Mouse (Mus musculus) retina, postnatal 1 day (tissue): ENCODE data around the gene Tmem109.

Experiments used
- DNase-seq: peaks from one replicate; pipeline ENCODE4 v3.0.0-alpha.2; 2012

Tmem109 gene

GRCm38 (mm10) chr19:10880975-10881425, 801 bp downstream of the Tmem109 start:
- no peak for DNase-seq

DNA sequence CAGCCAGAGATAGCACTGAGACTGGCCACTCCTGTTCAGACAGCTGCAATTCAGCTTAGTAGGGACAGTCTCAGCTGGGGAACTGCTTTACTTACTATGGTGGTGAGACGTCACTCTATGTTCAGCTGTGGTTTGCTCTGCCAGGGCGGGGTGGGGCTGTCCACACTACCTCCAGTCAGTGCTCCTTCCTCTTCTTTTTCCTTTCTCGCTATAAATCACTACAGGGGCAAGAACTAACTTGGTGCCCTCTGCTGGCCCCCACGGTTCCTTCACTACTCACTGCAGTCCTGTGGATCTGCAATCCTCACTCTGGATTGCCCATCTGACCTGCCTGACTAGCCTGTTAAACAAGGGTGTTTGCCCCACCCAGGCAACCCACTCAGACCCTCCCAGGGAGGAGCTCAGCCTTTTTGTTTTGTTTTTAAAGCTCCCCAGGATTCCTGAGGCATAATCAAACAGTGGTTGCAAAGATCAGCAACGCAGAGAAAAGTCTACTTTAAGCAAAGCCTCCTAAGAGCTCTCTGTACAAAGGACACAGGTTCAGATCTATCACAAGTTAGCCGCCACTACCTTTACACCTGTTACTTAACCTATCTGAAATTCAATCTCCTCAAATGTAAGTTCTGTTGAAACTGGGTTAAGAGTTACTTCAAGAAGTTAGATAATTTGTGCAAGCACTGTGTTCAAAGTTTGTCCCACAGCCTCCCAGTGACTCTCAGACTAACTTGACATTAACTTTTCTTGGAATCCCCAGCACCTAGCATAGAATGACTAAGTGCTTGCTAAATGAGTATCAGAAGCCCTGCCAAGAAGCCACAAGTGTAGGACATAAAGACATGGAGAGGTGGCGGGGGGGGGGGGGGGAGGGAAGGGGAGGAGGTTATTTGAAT, 1.5 kb downstream of the Tmem109 start:
- DNase-seq = peak; percentile 15

GRCm38 (mm10) chr19:10878201-10878837, 3.5 kb downstream of the Tmem109 start:
- DNase-seq = no peak

- DNase-seq = no peak
Observed at GRCm38 (mm10) chr19:10871328-10871961, 10.4 kb downstream of the Tmem109 start.

DNA sequence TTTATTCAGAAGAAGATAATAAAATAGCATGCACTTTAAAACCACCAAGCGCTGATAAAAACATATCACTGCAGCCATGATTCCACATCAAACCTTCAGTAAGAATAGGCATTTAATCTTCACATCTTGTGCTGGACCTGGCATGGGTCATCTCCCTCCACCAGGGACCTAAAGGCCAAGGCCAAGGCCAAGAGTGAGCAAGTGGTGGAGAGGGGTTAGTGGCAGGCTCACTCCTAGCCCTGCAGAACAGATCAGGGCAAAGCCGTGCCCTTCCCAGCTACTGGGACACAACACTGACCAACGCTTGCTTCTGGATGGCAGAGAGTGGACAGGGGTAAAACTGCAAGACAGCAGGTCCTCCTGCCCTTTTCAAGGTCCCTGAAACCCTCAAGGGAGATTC, 11.1 kb downstream of the Tmem109 start:
- DNase-seq = no peak

DNA sequence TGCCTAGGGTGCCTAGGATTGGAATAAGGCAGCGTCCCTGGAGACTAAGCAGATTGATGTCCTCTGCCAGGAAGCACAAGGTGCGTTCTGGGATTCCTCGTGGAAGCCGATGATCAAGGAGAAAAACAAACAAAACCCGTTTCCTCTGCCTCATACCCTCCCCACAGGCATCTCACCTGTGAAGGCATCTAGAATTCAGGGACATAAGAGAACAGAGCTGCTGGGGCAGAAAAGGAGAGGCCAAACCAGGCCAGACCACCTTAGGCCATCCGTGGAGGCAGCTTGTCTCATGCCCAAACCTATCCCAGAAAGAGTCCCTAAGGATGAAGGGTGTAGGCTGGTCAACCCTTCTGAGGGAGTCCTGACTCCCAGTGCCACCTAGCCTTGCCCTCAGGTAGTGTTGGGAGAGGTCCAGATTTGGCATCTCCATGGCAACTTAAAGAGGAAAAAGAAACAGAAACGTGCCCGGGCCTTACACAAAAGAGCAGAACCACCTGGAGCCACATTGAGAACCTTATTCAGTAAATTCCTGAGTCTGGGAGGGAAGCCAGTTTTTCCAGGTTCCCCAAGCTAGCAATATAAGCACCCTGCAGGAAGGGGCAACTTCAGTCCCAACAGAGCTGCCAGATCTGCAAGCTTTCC, 11.8 kb downstream of the Tmem109 start, which contains the start of gene Tmem132a:
Gene Tmem132a, minus strand, starts transcription at position 55 of the 642 bp plus-strand sequence.
- no peak for DNase-seq

DNA sequence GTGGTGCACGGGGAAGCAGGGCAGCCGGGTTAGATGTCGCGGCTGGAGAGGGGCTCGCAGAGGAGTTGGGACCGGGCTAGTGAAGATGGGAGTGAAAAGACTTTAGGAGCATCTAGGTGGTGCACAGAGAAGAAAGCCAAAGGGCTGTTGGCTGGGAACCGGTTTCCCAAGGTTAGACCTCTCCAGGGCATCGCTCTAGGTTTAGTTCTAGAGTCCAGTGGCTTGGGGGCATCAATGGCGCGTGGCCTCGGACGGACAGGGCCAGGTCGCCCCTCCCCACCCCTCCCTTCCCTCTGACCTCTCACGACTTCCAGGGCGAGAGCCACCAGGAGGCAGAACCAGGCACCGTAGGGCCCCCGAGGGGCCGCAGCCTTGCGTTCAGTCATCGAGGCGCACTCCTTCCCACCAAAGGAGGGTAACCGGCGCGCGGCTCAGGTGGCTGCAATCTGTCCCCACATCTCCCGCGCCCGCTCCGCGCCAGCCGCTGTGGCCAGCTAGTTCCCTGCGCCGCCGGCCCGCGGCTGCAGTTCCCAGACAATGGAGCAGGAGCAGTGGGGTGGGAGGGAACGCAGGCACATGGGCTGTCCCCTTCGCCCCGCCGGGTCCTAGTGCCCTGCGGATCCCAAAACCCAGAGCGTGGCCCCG, 12.4 kb downstream of the Tmem109 start:
- DNase-seq = peak; percentile 92

GRCm38 (mm10) chr19:10868623-10869141, 13.1 kb downstream of the Tmem109 start:
- DNase-seq = peak; percentile 49

- no peak for DNase-seq
Observed at GRCm38 (mm10) chr19:10867946-10868622, 13.7 kb downstream of the Tmem109 start.

DNA sequence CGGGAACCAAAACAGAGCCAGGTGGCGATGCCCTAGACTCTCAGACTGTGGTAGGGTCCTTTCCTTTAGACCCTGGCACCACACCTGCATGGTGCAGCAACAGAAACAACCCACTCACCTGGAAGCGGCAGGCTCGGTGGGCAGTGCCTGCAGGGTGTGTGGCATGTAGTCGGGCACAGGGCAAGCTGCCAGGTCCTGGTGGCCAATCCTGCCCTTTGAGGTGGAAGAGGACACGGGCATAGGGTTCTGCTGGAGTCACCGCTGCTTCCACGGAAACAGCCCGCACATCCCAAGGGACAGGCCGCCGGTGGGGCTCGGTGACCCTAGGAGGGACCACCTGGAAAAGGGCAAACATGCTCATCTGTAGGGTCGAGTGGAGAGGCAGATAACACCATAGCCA, 15.4 kb downstream of the Tmem109 start:
- no peak for DNase-seq

GRCm38 (mm10) chr19:10860072-10860497, 21.7 kb downstream of the Tmem109 start:
- DNase-seq = peak; percentile 21

- peak; percentile 30 for DNase-seq
Observed at GRCm38 (mm10) chr19:10856520-10856919, 25.3 kb downstream of the Tmem109 start.

DNA sequence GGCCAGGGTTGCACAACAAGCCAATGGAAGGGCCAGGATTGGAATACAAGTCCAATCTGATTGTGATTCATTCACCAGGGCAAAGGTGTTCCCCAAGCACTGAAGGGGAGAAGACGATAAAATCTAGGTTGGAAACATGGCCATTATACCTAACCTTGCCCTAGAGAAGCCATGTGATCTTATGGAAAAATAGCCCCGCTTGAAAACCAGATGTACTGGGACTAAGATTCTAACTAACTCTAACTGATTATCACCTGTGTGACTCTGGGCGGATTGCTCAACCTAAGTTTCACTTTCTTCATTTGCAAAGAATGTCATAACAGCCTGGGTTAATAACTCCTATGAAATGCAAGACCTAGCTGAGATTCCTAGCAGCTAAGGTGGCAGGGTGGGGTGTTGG, 26.4 kb downstream of the Tmem109 start:
- DNase-seq = no peak

- peak; percentile 75 for DNase-seq
Observed at GRCm38 (mm10) chr19:10847311-10848087, 34.3 kb downstream of the Tmem109 start.

DNA sequence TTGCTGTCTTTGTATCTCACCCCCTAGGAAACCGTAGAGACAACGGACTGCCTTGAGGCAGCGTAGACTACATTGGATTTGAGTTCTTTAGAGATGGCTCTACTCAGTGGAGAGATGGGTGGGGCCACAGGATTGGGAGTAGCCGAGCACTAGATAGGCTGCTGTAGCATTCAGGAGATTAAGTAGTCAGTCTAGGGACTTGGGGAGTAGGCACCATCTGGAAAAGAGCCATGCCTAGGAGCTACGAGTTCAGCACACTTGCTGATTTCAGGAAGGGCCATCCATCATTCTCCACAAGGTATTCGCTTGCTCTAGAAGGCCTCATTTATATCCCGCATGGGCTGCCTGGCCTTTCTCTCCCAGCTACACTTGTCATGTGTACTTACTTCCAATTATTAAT, 35.7 kb downstream of the Tmem109 start:
- DNase-seq = no peak

GRCm38 (mm10) chr19:10845454-10845853, 36.3 kb downstream of the Tmem109 start:
- DNase-seq = no peak

GRCm38 (mm10) chr19:10844206-10844605, 37.6 kb downstream of the Tmem109 start:
- DNase-seq = no peak

DNA sequence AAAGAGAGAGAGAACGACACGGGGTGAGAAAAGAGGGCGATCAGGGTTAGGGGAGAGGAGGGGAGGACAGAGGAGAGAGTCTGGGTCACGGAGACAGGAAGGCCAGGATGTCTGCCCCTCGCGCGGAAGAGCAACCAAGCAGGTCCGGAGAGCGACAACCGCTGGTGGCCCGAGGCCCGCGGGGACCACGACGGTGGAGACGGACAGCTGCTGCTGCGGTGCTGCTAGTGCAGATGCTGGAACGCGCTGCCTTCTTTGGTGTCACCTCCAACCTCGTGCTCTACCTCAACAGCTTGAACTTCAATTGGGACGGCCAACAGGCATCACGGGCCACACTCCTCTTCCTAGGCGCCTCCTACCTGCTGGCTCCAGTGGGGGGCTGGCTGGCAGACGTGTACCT, 38.9 kb downstream of the Tmem109 start:
- DNase-seq = no peak

DNA sequence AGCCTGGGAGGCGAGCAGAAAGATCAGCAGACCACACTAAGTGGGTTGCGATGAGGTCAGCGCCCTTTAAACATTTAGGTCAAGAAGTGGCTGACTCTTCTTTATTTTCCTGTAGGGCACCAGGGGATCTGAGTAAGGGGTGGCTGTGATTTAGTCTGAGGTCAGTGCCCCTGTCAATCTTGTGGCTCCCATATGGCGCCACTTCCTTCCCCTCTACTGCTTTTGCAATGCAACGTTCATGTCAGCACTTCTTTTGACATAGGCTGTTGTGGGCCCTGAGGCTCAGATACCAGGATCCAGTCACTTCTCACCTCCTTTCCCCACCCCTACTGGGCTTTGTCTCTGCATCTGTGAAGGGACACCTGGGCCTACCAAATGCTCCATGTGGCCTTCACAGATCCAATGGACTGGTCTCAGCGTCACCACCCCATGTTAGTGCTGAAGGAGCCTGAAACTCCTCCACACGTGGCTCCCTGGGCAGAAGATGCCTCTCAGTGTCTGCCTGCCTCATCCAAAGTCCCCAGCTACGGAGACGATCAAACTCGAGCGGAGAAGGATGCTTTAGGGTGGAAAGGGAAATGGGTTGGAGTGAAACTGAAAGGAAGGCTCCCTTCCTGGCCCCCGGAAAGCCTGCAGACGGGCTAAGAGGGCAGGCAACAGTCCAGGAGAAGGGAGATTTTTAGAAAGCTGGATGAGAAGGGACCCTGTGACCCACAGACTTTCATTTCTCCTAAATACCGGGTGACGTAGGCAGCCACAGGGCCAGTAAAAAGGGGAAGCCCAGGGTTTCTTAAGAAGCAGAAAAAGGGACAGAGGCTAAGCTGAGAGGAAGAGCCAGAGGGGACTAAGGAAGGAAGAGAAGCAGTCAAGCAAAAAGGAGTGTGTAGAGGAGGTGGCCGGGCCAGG, 39.8 kb downstream of the Tmem109 start:
- DNase-seq = peak; percentile 62
